Mouse (Mus musculus) liver (tissue): Measurements from ENCODE around the gene Cphx3.
"Not testable (repeated sequence)": the region's sequence is repeated elsewhere in the genome, so short reads cannot be mapped to it uniquely, and the experiment has no call there.

Experiments
- DNase-seq: peaks from one replicate; pipeline ENCODE4 v3.0.0-alpha.2; 2020; ENCODE audit warnings: mixed read lengths

The Cphx3 gene

GRCm38 (mm10) chr14:26081997-26082396 is at the start of gene Cphx3:
Cphx3 (plus strand) TSS chr14:26082297.
- not testable (repeated sequence) for DNase-seq

- DNase-seq = not testable (repeated sequence)
Observed at GRCm38 (mm10) chr14:26034364-26034763, 47.7 kb upstream of the Cphx3 start.

- not testable (repeated sequence) for DNase-seq
Observed at GRCm38 (mm10) chr14:26035439-26035838, 46.7 kb upstream of the Cphx3 start.

GRCm38 (mm10) chr14:26042611-26043010 is 39.5 kb upstream of the Cphx3 start, which contains the start of gene Gm9780:
Gm9780 (minus strand) TSS chr14:26042711.
- not testable (repeated sequence) for DNase-seq

- not testable (repeated sequence) for DNase-seq
Observed at GRCm38 (mm10) chr14:26045007-26045406, 37.1 kb upstream of the Cphx3 start.

- DNase-seq = not testable (repeated sequence)
Observed at GRCm38 (mm10) chr14:26047026-26047425, 35.1 kb upstream of the Cphx3 start.

GRCm38 (mm10) chr14:26048767-26049166 is 33.3 kb upstream of the Cphx3 start:
- DNase-seq = not testable (repeated sequence)

GRCm38 (mm10) chr14:26058184-26058583 is 23.9 kb upstream of the Cphx3 start:
- DNase-seq = not testable (repeated sequence)

GRCm38 (mm10) chr14:26059362-26059761 is 22.7 kb upstream of the Cphx3 start:
- not testable (repeated sequence) for DNase-seq

GRCm38 (mm10) chr14:26066574-26067324 is 15.3 kb upstream of the Cphx3 start:
- DNase-seq = not testable (repeated sequence)

- DNase-seq = not testable (repeated sequence)
Observed at GRCm38 (mm10) chr14:26067325-26067633, 14.8 kb upstream of the Cphx3 start, which contains the start of gene Tmem254c. Tmem254c (minus strand) TSS chr14:26067355.

- not testable (repeated sequence) for DNase-seq
Observed at GRCm38 (mm10) chr14:26076620-26077390, 5.3 kb upstream of the Cphx3 start.

- DNase-seq = not testable (repeated sequence)
Observed at GRCm38 (mm10) chr14:26081216-26081615, 881 bp upstream of the Cphx3 start, which contains the start of gene Cphx2. Cphx2 (plus strand) TSS chr14:26081516.

- DNase-seq = not testable (repeated sequence)
Observed at GRCm38 (mm10) chr14:26097622-26098021, 15.5 kb downstream of the Cphx3 start.

GRCm38 (mm10) chr14:26118150-26118549 is 36.1 kb downstream of the Cphx3 start, which contains the start of gene Duxbl2:
Duxbl2 (plus strand) TSS chr14:26118349.
- DNase-seq = not testable (repeated sequence)

- DNase-seq = not testable (repeated sequence)
Observed at GRCm38 (mm10) chr14:26118550-26119000, 36.5 kb downstream of the Cphx3 start.

- not testable (repeated sequence) for DNase-seq
Observed at GRCm38 (mm10) chr14:26119095-26119494, 37.0 kb downstream of the Cphx3 start.

- DNase-seq = not testable (repeated sequence)
Observed at GRCm38 (mm10) chr14:26147095-26147494, 65.0 kb downstream of the Cphx3 start.

GRCm38 (mm10) chr14:26156032-26156431 is 73.9 kb downstream of the Cphx3 start:
- DNase-seq = not testable (repeated sequence)

GRCm38 (mm10) chr14:26161156-26161555 is 79.1 kb downstream of the Cphx3 start:
- DNase-seq = not testable (repeated sequence)

GRCm38 (mm10) chr14:26162423-26162822 is 80.3 kb downstream of the Cphx3 start:
- DNase-seq = not testable (repeated sequence)

GRCm38 (mm10) chr14:26165266-26165665 is 83.2 kb downstream of the Cphx3 start:
- not testable (repeated sequence) for DNase-seq

GRCm38 (mm10) chr14:26173955-26174354 is 91.9 kb downstream of the Cphx3 start:
- DNase-seq = not testable (repeated sequence)
